Mouse (Mus musculus) liver, postnatal 0 days (tissue): ENCODE measurements around the gene Minos1. TPM values are rescaled to one million over a fixed set of nuclear protein-coding genes. Genes with fewer than 3 reads are reported as not detected.
A peak's percentile ranks its signal among the peaks of the same experiment; 100 is the strongest.

Experiments used
- ATAC-seq: fragments of 200-750 bp; cut with Nextera tagmentation; 2 replicates; pipeline ENCODE4 v1.8.0; 2017; ENCODE audit warnings: mild to moderate bottlenecking, moderate library complexity
- DNase-seq: peaks from one replicate; pipeline ENCODE4 v3.0.0-alpha.2; 2016
- H3K27ac ChIP-seq: fragments of 300-500 bp; sonication (generic); 2 replicates; pipeline ENCODE4 v1.5.1; 2014; ENCODE audit warnings: antibody characterized with exemption, moderate library complexity, mild to moderate bottlenecking, low read depth
- H3K27me3 ChIP-seq: fragments of 300-500 bp; sonication (generic); 2 replicates; pipeline ENCODE4 v1.6.1; 2014; ENCODE audit warnings: low read length, control low read depth, mixed read lengths; ENCODE audit not compliant: insufficient read depth
- H3K36me3 ChIP-seq: fragments of 300-500 bp; sonication (generic); replicated peaks from 2 replicates; pipeline ENCODE4 v1.6.1; 2014; ENCODE audit warnings: mild to moderate bottlenecking, control low read depth, low read length, moderate library complexity, mixed read lengths; ENCODE audit not compliant: insufficient read depth
- H3K4me1 ChIP-seq: fragments of 300-500 bp; sonication (generic); 2 replicates; pipeline ENCODE4 v1.6.1; 2014; ENCODE audit warnings: antibody characterized with exemption, mild to moderate bottlenecking, control low read depth; ENCODE audit not compliant: insufficient read depth
- H3K4me2 ChIP-seq: fragments of 300-500 bp; sonication (generic); 2 replicates; pipeline ENCODE4 v1.6.1; 2014; ENCODE audit warnings: low read depth, mild to moderate bottlenecking, low read length, moderate library complexity, mixed read lengths
- H3K4me3 ChIP-seq: fragments of 300-500 bp; sonication (generic); 2 replicates; pipeline ENCODE4 v1.5.1; 2014; ENCODE audit warnings: low read depth, low read length
- H3K9ac ChIP-seq: fragments of 300-500 bp; sonication (generic); replicated peaks from 2 replicates; pipeline ENCODE4 v1.6.1; 2014; ENCODE audit warnings: mild to moderate bottlenecking, moderate library complexity
- H3K9me3 ChIP-seq: fragments of 300-500 bp; sonication (generic); 2 replicates; pipeline ENCODE4 v1.6.1; 2016; ENCODE audit warnings: mild to moderate bottlenecking, control low read depth, low read length, mixed read lengths
- CTCF ChIP-seq: sonication (generic); IDR thresholded peaks from 2 replicates; pipeline ENCODE4 v1.5.1; 2016; ENCODE audit warnings: antibody characterized with exemption, low read depth
- EP300 ChIP-seq: IDR thresholded peaks from 2 replicates; pipeline ENCODE4 v1.6.1; 2016; ENCODE audit warnings: antibody characterized with exemption, low read depth, mild to moderate bottlenecking
- WGBS: fragments of 180-500 bp; shearing (Covaris S2); extraction: QIAGEN DNeasy Blood & Tissue Kit; methylation state at CpG from one replicate; pipeline ENCODE4 v1.1.7; 2014; ENCODE audit not compliant: insufficient replicate concordance; 5-methylcytosine and 5-hydroxymethylcytosine counted together
- polyA plus RNA-seq: library from polyadenylated mRNA; unstranded; fragments of >200 nt; fragmentation: Nextera tagmentation; extraction: Ambion mirVana; gene quantifications from 2 replicates; pipeline ENCODE4 v1.2.1, GENCODE M21; 2015

Minos1 gene
- polyA plus RNA-seq, 1 experiment from 2014 or later: 387 TPM

- H3K27ac ChIP-seq: no peak overlapping the region
- H3K4me3 ChIP-seq: no peak overlapping the region
- WGBS: 75% methylated on average over 20 of the region's 20 CpGs
- TF ChIP-seq EP300 (no peak), CTCF (no peak)
- DNase-seq (no peak), ATAC-seq (no peak)
- no peaks in the 10 kb centered on the region for H3K36me3 ChIP-seq
- no peak overlapping the region for H3K9ac ChIP-seq
- H3K4me2 ChIP-seq: no peak overlapping the region
- H3K27me3 ChIP-seq: no peaks in the 10 kb centered on the region
- no peaks in the 10 kb centered on the region for H3K4me1 ChIP-seq
- no peaks in the 10 kb centered on the region for H3K9me3 ChIP-seq
Measured at GRCm38 (mm10) chr4:139154576-139155307, 23.8 kb upstream of the Minos1 start.

GRCm38 (mm10) chr4:139151370-139151769 lies 20.5 kb upstream of the Minos1 start:
- Histone ChIP-seq H3K4me2 (no peak overlapping the region), H3K4me3 (no peak overlapping the region), H3K36me3 (no peaks in the 10 kb centered on the region), H3K27me3 (no peaks in the 10 kb centered on the region), H3K4me1 (no peaks in the 10 kb centered on the region), H3K9ac (no peak overlapping the region), H3K9me3 (no peaks in the 10 kb centered on the region), H3K27ac (no peak overlapping the region)
- 59% methylated on average over 6 of the region's 6 CpGs for WGBS
- DNase-seq (no peak), ATAC-seq (no peak)
- no peak for TF ChIP-seq EP300
- peak; percentile 47 for TF ChIP-seq CTCF

- TF ChIP-seq EP300 (no peak), CTCF (no peak)
- Histone ChIP-seq H3K9ac (no peak overlapping the region), H3K27ac (no peak overlapping the region), H3K4me1 (peaks cover 2% of the 10 kb centered on the region; the same call in 1 of the 2 replicates), H3K36me3 (no peaks in the 10 kb centered on the region), H3K27me3 (no peaks in the 10 kb centered on the region), H3K4me3 (no peak overlapping the region), H3K9me3 (no peaks in the 10 kb centered on the region), H3K4me2 (no peak overlapping the region)
- WGBS: 71% methylated on average over 5 of the region's 5 CpGs
- DNase-seq (no peak), ATAC-seq (no peak)
Measured at GRCm38 (mm10) chr4:139146760-139147159, 15.8 kb upstream of the Minos1 start.

GRCm38 (mm10) chr4:139145156-139145555 lies 14.2 kb upstream of the Minos1 start:
- H3K9me3 ChIP-seq: no peaks in the 10 kb centered on the region
- DNase-seq (peak; percentile 63), ATAC-seq (no peak)
- no peak overlapping the region for H3K27ac ChIP-seq
- no peak for TF ChIP-seq EP300
- TF ChIP-seq CTCF: peak; percentile 77
- 87% methylated on average over 11 of the region's 11 CpGs for WGBS
- H3K9ac ChIP-seq: no peak overlapping the region
- peaks cover 2% of the 10 kb centered on the region; the same call in 1 of the 2 replicates for H3K4me1 ChIP-seq
- H3K27me3 ChIP-seq: no peaks in the 10 kb centered on the region
- H3K36me3 ChIP-seq: no peaks in the 10 kb centered on the region
- H3K4me2 ChIP-seq: no peak overlapping the region
- no peak overlapping the region for H3K4me3 ChIP-seq

- Histone ChIP-seq H3K36me3 (no peaks in the 10 kb centered on the region), H3K27ac (no peak overlapping the region), H3K9ac (no peak overlapping the region), H3K4me2 (no peak overlapping the region), H3K9me3 (no peaks in the 10 kb centered on the region), H3K4me1 (peaks cover 2% of the 10 kb centered on the region; the same call in 1 of the 2 replicates), H3K4me3 (no peak overlapping the region), H3K27me3 (no peaks in the 10 kb centered on the region)
- DNase-seq (no peak), ATAC-seq (no peak)
- 85% methylated on average over 4 of the region's 4 CpGs for WGBS
- no peak for TF ChIP-seq EP300
- no peak for TF ChIP-seq CTCF
Measured at GRCm38 (mm10) chr4:139144577-139144976, 13.7 kb upstream of the Minos1 start.

- TF ChIP-seq CTCF: no peak
- no peak for TF ChIP-seq EP300
- no peaks in the 10 kb centered on the region for H3K9me3 ChIP-seq
- no peaks in the 10 kb centered on the region for H3K36me3 ChIP-seq
- no peak for DNase-seq
- H3K27me3 ChIP-seq: no peaks in the 10 kb centered on the region
- H3K9ac ChIP-seq: no peak overlapping the region
- peaks cover 2% of the 10 kb centered on the region; the same call in 1 of the 2 replicates for H3K4me1 ChIP-seq
- WGBS: 53% methylated on average over 9 of the region's 9 CpGs
- peak overlapping the region; percentile 23; the same call in 1 of the 2 replicates for H3K4me2 ChIP-seq
- no peak for ATAC-seq
- H3K27ac ChIP-seq: no peak overlapping the region
- H3K4me3 ChIP-seq: no peak overlapping the region
Measured at GRCm38 (mm10) chr4:139142985-139143384, 12.1 kb upstream of the Minos1 start.
